In genomic region chr2:125851237-125851636, GRCm38 (mm10) we compare ENCODE assay signal across 24 mouse cellular contexts. TPM values are rescaled to one million over a fixed set of nuclear protein-coding genes. Genes with fewer than 3 reads are reported as not detected.
DNase-seq lines count a peak whose midpoint lies in the region; ATAC-seq and TF ChIP-seq lines count a peak whose summit lies in the region.
"Had no signal": no experiment of that assay in that cellular context is flagged by ENCODE, and none has a peak within 500 bp of the region (broad histone marks: within the 10 kb centered on the region; RNA-seq: fewer than 3 reads in every experiment).

No protein-coding gene starts in this region.

- no peak for DNase-seq in spleen, postnatal 14 days (ENCODE audit: low spot score in 2 of 2)
- DNase-seq in midbrain, postnatal 0 days (ENCODE audit: low spot score), result no peak
- no peak for DNase-seq in thymus, adult 2 months
- DNase-seq: adrenal gland, postnatal 36 days; cerebellum, adult 18-20 months; cerebellum, postnatal 25 days; embryo, embryonic 11 days; kidney, postnatal 36 days; lung, postnatal 36 days; thymus, postnatal 14 days had no signal

- ATAC-seq in megakaryocyte, adult 5-6 weeks (ENCODE audit: poor library complexity, severe bottlenecking), result no peak
- peak; percentile 50; the same call in 1 of the 2 replicates for ATAC-seq in common myeloid progenitor, adult 5-6 weeks (replicated peaks; ENCODE audit: low read depth, poor library complexity, severe bottlenecking)
- ATAC-seq in liver, embryonic 12.5 days, result peak; percentile 94
- ATAC-seq in megakaryocyte progenitor cell, adult 5-6 weeks (replicated peaks; ENCODE audit: poor library complexity), result peak; percentile 98
- ATAC-seq in midbrain, postnatal 0 days (ENCODE audit: low FRiP score), result no peak
- ATAC-seq: forebrain, embryonic 14.5 days; hindbrain, postnatal 0 days; intestine, postnatal 0 days had no signal

- peak overlapping the region; percentile 48 for H3K4me2 ChIP-seq in liver, embryonic 12.5 days
- no peak overlapping the region for H3K4me2 ChIP-seq in midbrain, postnatal 0 days (ENCODE audit: low read depth, low read length, poor library complexity, severe bottlenecking)
- H3K4me2 ChIP-seq: embryonic facial prominence, embryonic 13.5 days; kidney, embryonic 15.5 days; lung, embryonic 15.5 days; midbrain, embryonic 11.5 days; neural tube, embryonic 15.5 days had no signal

- H3K27me3 ChIP-seq in megakaryocyte, embryonic 14.5 days (replicated peaks), result no peaks in the 10 kb centered on the region
- H3K27me3 ChIP-seq in liver, embryonic 12.5 days (replicated peaks), result no peaks in the 10 kb centered on the region
- no peaks in the 10 kb centered on the region for H3K27me3 ChIP-seq in midbrain, postnatal 0 days (ENCODE audit: insufficient read depth, low read length)
- no peaks in the 10 kb centered on the region for H3K27me3 ChIP-seq in thymus, adult 2 months (ENCODE audit: control insufficient read depth, insufficient read depth, low read length)
- H3K27me3 ChIP-seq: embryonic facial prominence, embryonic 13.5 days; kidney, embryonic 15.5 days; lung, embryonic 15.5 days; neural tube, embryonic 15.5 days had no signal

- H3K36me3 ChIP-seq in megakaryocyte, embryonic 14.5 days (replicated peaks; ENCODE audit: low read length), result peaks cover 38% of the 10 kb centered on the region
- H3K36me3 ChIP-seq in liver, embryonic 12.5 days, result peaks cover 40% of the 10 kb centered on the region
- peaks cover 6% of the 10 kb centered on the region; the same call in 1 of the 2 replicates for H3K36me3 ChIP-seq in midbrain, postnatal 0 days (ENCODE audit: insufficient read depth, low read length)
- H3K36me3 ChIP-seq in thymus, adult 2 months (ENCODE audit: control insufficient read depth, insufficient read depth, low read length), result peaks cover 22% of the 10 kb centered on the region

- H3K9ac ChIP-seq in liver, embryonic 12.5 days, result peak overlapping the region; percentile 48; the same call in 1 of the 2 replicates
- H3K9ac ChIP-seq in midbrain, postnatal 0 days (replicated peaks; ENCODE audit: low read length, poor library complexity, severe bottlenecking), result no peak overlapping the region
- H3K9ac ChIP-seq: embryonic facial prominence, embryonic 13.5 days; kidney, embryonic 15.5 days; lung, embryonic 15.5 days; neural tube, embryonic 15.5 days had no signal

- H3K4me3 ChIP-seq in megakaryocyte, embryonic 14.5 days (replicated peaks), result peak overlapping the region; percentile 82
- H3K4me3 ChIP-seq in liver, embryonic 12.5 days, result no peak overlapping the region
- H3K4me3 ChIP-seq in midbrain, postnatal 0 days (ENCODE audit: low read depth, low read length), result no peak overlapping the region
- no peak overlapping the region for H3K4me3 ChIP-seq in thymus, adult 2 months (ENCODE audit: control insufficient read depth, insufficient read depth, low read length)
- H3K4me3 ChIP-seq: embryonic facial prominence, embryonic 13.5 days; hindbrain, embryonic 10.5 days; kidney, embryonic 15.5 days; lung, embryonic 15.5 days; neural tube, embryonic 15.5 days had no signal

- TF ChIP-seq CTCF in midbrain, postnatal 0 days (IDR thresholded peaks at IDR 0.05), result no peak
- TF ChIP-seq CTCF in thymus, adult 2 months (IDR thresholded peaks at IDR 0.05; ENCODE audit: borderline replicate concordance, control insufficient read depth, extremely low read depth, insufficient read depth, low read length, poor library complexity), result no peak

- H3K4me1 ChIP-seq in megakaryocyte, embryonic 14.5 days, result peaks cover 61% of the 10 kb centered on the region
- peaks cover 54% of the 10 kb centered on the region for H3K4me1 ChIP-seq in liver, embryonic 12.5 days
- no peaks in the 10 kb centered on the region for H3K4me1 ChIP-seq in midbrain, postnatal 0 days (ENCODE audit: insufficient read depth, low read length)
- no peaks in the 10 kb centered on the region for H3K4me1 ChIP-seq in thymus, adult 2 months (replicated peaks; ENCODE audit: control insufficient read depth, insufficient read depth, low read length)
- H3K4me1 ChIP-seq: embryonic facial prominence, embryonic 13.5 days; hindbrain, embryonic 10.5 days; lung, embryonic 15.5 days had no signal

- WGBS in liver, embryonic 12.5 days (ENCODE audit: insufficient replicate concordance), result 6% methylated on average over 2 of the region's 2 CpGs
- WGBS in midbrain, postnatal 0 days, result 90% methylated on average over 2 of the region's 2 CpGs
- 91% methylated on average over 2 of the region's 2 CpGs for WGBS in thymus, adult 2 months

- no peak for TF ChIP-seq POLR2A in thymus, adult 2 months (IDR thresholded peaks at IDR 0.05; ENCODE audit: control insufficient read depth, extremely low read depth, insufficient read depth, low read length, poor library complexity)

- H3K27ac ChIP-seq in liver, embryonic 12.5 days, result peak overlapping the region; percentile 76
- no peak overlapping the region for H3K27ac ChIP-seq in midbrain, postnatal 0 days (ENCODE audit: low read depth, low read length)
- H3K27ac ChIP-seq in thymus, adult 2 months (ENCODE audit: control insufficient read depth, insufficient read depth, low read length), result no peak overlapping the region
- H3K27ac ChIP-seq: embryonic facial prominence, embryonic 13.5 days; hindbrain, embryonic 10.5 days; hindbrain, postnatal 0 days; kidney, embryonic 15.5 days; lung, embryonic 15.5 days; neural tube, embryonic 15.5 days had no signal

- no peaks in the 10 kb centered on the region for H3K9me3 ChIP-seq in megakaryocyte, embryonic 14.5 days
- no peaks in the 10 kb centered on the region for H3K9me3 ChIP-seq in liver, embryonic 12.5 days (replicated peaks)
- H3K9me3 ChIP-seq in midbrain, postnatal 0 days (ENCODE audit: low read length), result no peaks in the 10 kb centered on the region
- H3K9me3 ChIP-seq: embryonic facial prominence, embryonic 13.5 days; hindbrain, embryonic 10.5 days; kidney, embryonic 15.5 days; lung, embryonic 15.5 days; neural tube, embryonic 15.5 days had no signal

RNA-seq across cellular contexts. Expression of gene Galk2, which starts 7.7 kb away (rescaled TPM):
- 3.0 and 5.8 TPM in 2 replicates for polyA plus RNA-seq in megakaryocyte, embryonic 14.5 days (2012; ENCODE audit: insufficient read depth, low replicate concordance)
- total RNA-seq in megakaryocyte, adult 5-6 weeks (2015), result 21.2 and 24.6 TPM in 2 replicates
- 39.7 and 74.5 TPM in 2 replicates for total RNA-seq in megakaryocyte, adult 5-6 weeks (2017)
- total RNA-seq in common myeloid progenitor, adult 5-6 weeks (2017), result 27.2 and 27.4 TPM in 2 replicates
- polyA plus RNA-seq in liver, embryonic 12.5 days (2016; fragmentation: Nextera tagmentation; extraction: Ambion mirVana), result 13.2 and 13.8 TPM in 2 replicates
- 24.3 and 24.6 TPM in 2 replicates for total RNA-seq in megakaryocyte progenitor cell, adult 5-6 weeks (2015)
- total RNA-seq in megakaryocyte progenitor cell, adult 5-6 weeks (2017), result 44.9 and 63.8 TPM in 2 replicates
- total RNA-seq in midbrain, postnatal 0 days (2014; rRNA removed), result 32.0 and 33.4 TPM in 2 replicates
- polyA plus RNA-seq in midbrain, postnatal 0 days (2015; fragmentation: Nextera tagmentation; extraction: Ambion mirVana), result 28.7 and 32.4 TPM in 2 replicates
- polyA plus RNA-seq in thymus, adult 2 months (2012; rRNA removed), result 18.5 and 19.0 TPM in 2 replicates

RNA-seq across cellular contexts. Expression of gene Cops2, which starts 7.7 kb away (rescaled TPM):
- 2.3 TPM in 1 of 2 replicates, not detected in the other for polyA plus RNA-seq in megakaryocyte, embryonic 14.5 days (2012; ENCODE audit: insufficient read depth, low replicate concordance)
- 83.8 and 92.2 TPM in 2 replicates for total RNA-seq in megakaryocyte, adult 5-6 weeks (2015)
- 111 and 148 TPM in 2 replicates for total RNA-seq in megakaryocyte, adult 5-6 weeks (2017)
- total RNA-seq in common myeloid progenitor, adult 5-6 weeks (2017), result 204 and 241 TPM in 2 replicates
- polyA plus RNA-seq in liver, embryonic 12.5 days (2016; fragmentation: Nextera tagmentation; extraction: Ambion mirVana), result 60.2 and 62.1 TPM in 2 replicates
- 111 and 131 TPM in 2 replicates for total RNA-seq in megakaryocyte progenitor cell, adult 5-6 weeks (2015)
- total RNA-seq in megakaryocyte progenitor cell, adult 5-6 weeks (2017), result 172 and 218 TPM in 2 replicates
- 53.7 and 67.5 TPM in 2 replicates for total RNA-seq in midbrain, postnatal 0 days (2014; rRNA removed)
- 49.7 and 53.0 TPM in 2 replicates for polyA plus RNA-seq in midbrain, postnatal 0 days (2015; fragmentation: Nextera tagmentation; extraction: Ambion mirVana)
- polyA plus RNA-seq in thymus, adult 2 months (2012; rRNA removed), result 6.4 and 7.1 TPM in 2 replicates

Comparison
In these comparisons a context has a peak if more than half of its experiments do, and no peak if none do; other contexts are left out.
1. ATAC-seq: peak in common myeloid progenitor, adult 5-6 weeks (single experiment), liver, embryonic 12.5 days (single experiment) and megakaryocyte progenitor cell, adult 5-6 weeks (single experiment); none in megakaryocyte, adult 5-6 weeks (single experiment) and midbrain, postnatal 0 days (single experiment).